In the genomic region with DNA sequence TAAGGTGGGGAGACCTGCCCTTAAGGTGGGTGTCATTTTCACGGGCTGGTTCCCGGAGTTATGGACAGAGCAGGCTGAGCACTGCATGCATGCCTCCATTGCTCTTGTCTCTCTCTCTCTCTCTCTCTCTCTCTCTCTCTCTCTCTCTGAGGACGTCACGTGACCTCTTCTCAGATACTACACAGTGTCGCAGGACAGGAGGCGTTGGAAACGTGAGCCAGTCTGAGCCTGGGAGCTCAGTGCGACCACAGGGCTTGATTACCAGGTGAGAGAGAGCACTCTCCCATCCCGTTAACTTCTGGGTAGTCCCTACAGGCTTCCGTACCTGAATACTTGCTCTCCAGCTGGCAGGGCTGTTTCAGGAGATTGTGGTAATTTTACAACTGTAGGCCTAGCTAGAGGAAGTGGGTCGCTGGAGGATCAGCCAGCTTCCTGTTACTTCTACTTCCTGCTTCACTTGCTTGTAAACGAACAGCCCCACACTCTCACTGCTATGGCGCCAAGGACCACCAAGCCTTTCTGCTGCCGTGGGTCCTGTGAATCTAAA, we compare ENCODE assay signal across 10 mouse cellular contexts. TPM values are rescaled to one million over a fixed set of nuclear protein-coding genes. Genes with fewer than 3 reads are reported as not detected.
A peak's percentile ranks its signal among the peaks of the same experiment; 100 is the strongest.
DNase-seq lines count a peak whose midpoint lies in the region; ATAC-seq lines count a peak whose summit lies in the region.
"Had no signal": no experiment of that assay in that cellular context is flagged by ENCODE, and none has a peak within 500 bp of the region (broad histone marks: within the 10 kb centered on the region; RNA-seq: fewer than 3 reads in every experiment).

No protein-coding gene starts in this region.

- H3K4me2 ChIP-seq in heart, embryonic 15.5 days: no peak overlapping the region
- no peak overlapping the region for H3K4me2 ChIP-seq in liver, embryonic 16.5 days (ENCODE audit: low read depth, low read length)

- H3K9me3 ChIP-seq in heart, embryonic 15.5 days (replicated peaks): no peaks in the 10 kb centered on the region
- no peaks in the 10 kb centered on the region for H3K9me3 ChIP-seq in liver, embryonic 16.5 days (replicated peaks; ENCODE audit: control insufficient read depth, low read length)

- H3K27ac ChIP-seq in heart, embryonic 15.5 days: no peak overlapping the region
- H3K27ac ChIP-seq in liver, embryonic 16.5 days (ENCODE audit: low read length): no peak overlapping the region

- 38% methylated on average over 14 of the region's 14 CpGs for WGBS in heart, embryonic 15.5 days
- WGBS in liver, embryonic 16.5 days (ENCODE audit: insufficient replicate concordance): 31% methylated on average over 14 of the region's 14 CpGs

- no peak overlapping the region for H3K9ac ChIP-seq in heart, embryonic 15.5 days
- no peak overlapping the region for H3K9ac ChIP-seq in liver, embryonic 16.5 days (ENCODE audit: low read depth, low read length)

- ATAC-seq in heart, embryonic 15.5 days (replicated peaks; ENCODE audit: insufficient number of reproducible peaks, insufficient read depth, low FRiP score, low read depth): 0 out of 2 replicates have a peak, but pooled peaks have one; percentile 28
- ATAC-seq in liver, embryonic 16.5 days (ENCODE audit: low read depth): peak; percentile 13; the same call in 1 of the 2 replicates
- ATAC-seq: intestine, embryonic 16.5 days had no signal

- no peak overlapping the region for H3K4me3 ChIP-seq in heart, embryonic 15.5 days
- no peak overlapping the region for H3K4me3 ChIP-seq in liver, embryonic 16.5 days (ENCODE audit: low read depth, low read length)
- H3K4me3 ChIP-seq: myocyte had no signal

- no peaks in the 10 kb centered on the region for H3K27me3 ChIP-seq in heart, embryonic 15.5 days
- no peaks in the 10 kb centered on the region for H3K27me3 ChIP-seq in liver, embryonic 16.5 days (ENCODE audit: control insufficient read depth, insufficient read depth, low read depth, low read length)

- H3K4me1 ChIP-seq in heart, embryonic 15.5 days (replicated peaks): peaks cover 11% of the 10 kb centered on the region
- no peaks in the 10 kb centered on the region; the same call in 1 of the 2 replicates for H3K4me1 ChIP-seq in liver, embryonic 16.5 days (ENCODE audit: control insufficient read depth, low read depth, low read length)

- H3K36me3 ChIP-seq in heart, embryonic 15.5 days: no peaks in the 10 kb centered on the region
- no peaks in the 10 kb centered on the region for H3K36me3 ChIP-seq in liver, embryonic 16.5 days (ENCODE audit: control insufficient read depth, insufficient read depth)

- no peak for DNase-seq in heart, postnatal 4 days
- peak; percentile 65 for DNase-seq in T-cell, adult 2 months (ENCODE audit: low spot score)
- peak; percentile 41 to 59 for DNase-seq in thymus, adult 18-20 months
- no peak for DNase-seq in gastrocnemius, postnatal 25 days
- DNase-seq in frontal cortex, postnatal 25 days (ENCODE audit: low spot score in 2 of 2): no peak
- no peak for DNase-seq in right cerebral cortex, postnatal 4 days

RNA-seq across cellular contexts. Expression of a gene that starts 30.4 kb away (rescaled TPM):
- polyA plus RNA-seq in heart, embryonic 15.5 days (2015; fragmentation: Nextera tagmentation; extraction: Ambion mirVana): 30.0 and 30.9 TPM in 2 replicates
- total RNA-seq in heart, postnatal 4 days (2021): 10 to 100 TPM; 40.2 to 41.6 TPM
- polyA plus RNA-seq in liver, embryonic 16.5 days (2015; fragmentation: Nextera tagmentation; extraction: Ambion mirVana): 14.0 and 14.2 TPM in 2 replicates
- total RNA-seq in gastrocnemius, postnatal 25 days (2021): 10 to 100 TPM; 19.4 TPM

RNA-seq across cellular contexts. Expression of a gene that starts 31.1 kb away (rescaled TPM):
- 38.6 and 42.3 TPM in 2 replicates for polyA plus RNA-seq in heart, embryonic 15.5 days (2015; fragmentation: Nextera tagmentation; extraction: Ambion mirVana)
- 10 to 100 TPM; 43.8 to 51.6 TPM for total RNA-seq in heart, postnatal 4 days (2021)
- 20.8 and 21.0 TPM in 2 replicates for polyA plus RNA-seq in liver, embryonic 16.5 days (2015; fragmentation: Nextera tagmentation; extraction: Ambion mirVana)
- 10 to 100 TPM; 15.5 to 18.4 TPM for total RNA-seq in gastrocnemius, postnatal 25 days (2021)

RNA-seq across cellular contexts. Expression of a gene that starts 44.7 kb away (rescaled TPM):
- 7.8 and 11.0 TPM in 2 replicates for polyA plus RNA-seq in heart, embryonic 15.5 days (2015; fragmentation: Nextera tagmentation; extraction: Ambion mirVana)
- 10 to 100 TPM; 10.6 to 11.7 TPM for total RNA-seq in heart, postnatal 4 days (2021)
- polyA plus RNA-seq in liver, embryonic 16.5 days (2015; fragmentation: Nextera tagmentation; extraction: Ambion mirVana): 3.0 and 3.3 TPM in 2 replicates
- total RNA-seq in gastrocnemius, postnatal 25 days (2021): 1 to 10 TPM; 2.5 to 5.0 TPM

Comparison
In these comparisons a context has a peak if more than half of its experiments do, and no peak if none do; other contexts are left out.
1. DNase-seq: peak in T-cell, adult 2 months (single experiment) and thymus, adult 18-20 months (2 of 2); none in heart, postnatal 4 days (single experiment), gastrocnemius, postnatal 25 days (single experiment), frontal cortex, postnatal 25 days (0 of 2) and right cerebral cortex, postnatal 4 days (single experiment).